Comparison of ENCODE assay signal across 15 mouse cellular contexts in genomic region chr5:23440572-23440971, GRCm38 (mm10).
"Had no signal": no experiment of that assay in that cellular context is flagged by ENCODE, and none has a peak within 500 bp of the region (broad histone marks: within the 10 kb centered on the region; RNA-seq: fewer than 3 reads in every experiment).

No protein-coding gene starts in this region.

- H3K27ac ChIP-seq: neural tube, embryonic 12.5 days; neural tube, embryonic 13.5 days; neural tube, embryonic 15.5 days; stomach, embryonic 15.5 days had no signal

- H3K4me2 ChIP-seq: neural tube, embryonic 12.5 days; neural tube, embryonic 15.5 days; stomach, embryonic 15.5 days had no signal

- H3K9ac ChIP-seq: neural tube, embryonic 12.5 days; neural tube, embryonic 13.5 days; neural tube, embryonic 15.5 days; stomach, embryonic 15.5 days had no signal

- H3K27me3 ChIP-seq: neural tube, embryonic 12.5 days; neural tube, embryonic 13.5 days; neural tube, embryonic 15.5 days; stomach, embryonic 15.5 days had no signal

- H3K36me3 ChIP-seq: neural tube, embryonic 12.5 days; neural tube, embryonic 13.5 days; neural tube, embryonic 15.5 days; stomach, embryonic 15.5 days had no signal

- H3K9me3 ChIP-seq: neural tube, embryonic 12.5 days; neural tube, embryonic 13.5 days; neural tube, embryonic 15.5 days; stomach, embryonic 15.5 days had no signal

- H3K4me3 ChIP-seq: neural tube, embryonic 12.5 days; neural tube, embryonic 13.5 days; neural tube, embryonic 15.5 days; stomach, embryonic 15.5 days had no signal

- H3K4me1 ChIP-seq: stomach, embryonic 15.5 days had no signal

- DNase-seq: retina, postnatal 1 day; right cerebral cortex, adult 18-20 months; right cerebral cortex, postnatal 14 days; right cerebral cortex, postnatal 25 days; right cerebral cortex, postnatal 4 days; spleen, adult 18-20 months; thymus, adult 18-20 months; thymus, adult 2 months; thymus, postnatal 14 days; thymus, postnatal 25 days; thymus, postnatal 36 days had no signal
